Mouse (Mus musculus) ovary, postnatal 10 days (tissue): Measurements from ENCODE around the gene Olfr1234.

Experiments used
- DNase-seq: peaks from one replicate; pipeline ENCODE4 v3.0.0; 2022; ENCODE audit warnings: low spot score

Gene Olfr1234

GRCm38 (mm10) chr2:89364765-89365164 lies at the start of gene Olfr1234:
Gene Olfr1234 (minus strand): TSS chr2:89364865.
- DNase-seq = no peak

GRCm38 (mm10) chr2:89409576-89409975 lies 44.9 kb upstream of the Olfr1234 start, which contains the start of gene Olfr1238:
Gene Olfr1238 (minus strand): TSS chr2:89409676.
- DNase-seq = no peak

GRCm38 (mm10) chr2:89400882-89401281 lies 36.2 kb upstream of the Olfr1234 start:
- DNase-seq = no peak

GRCm38 (mm10) chr2:89342298-89342697 lies 22.4 kb downstream of the Olfr1234 start, which contains the start of gene Olfr1233:
Gene Olfr1233 (minus strand): TSS chr2:89342398.
- DNase-seq = no peak

- DNase-seq = no peak
Observed at GRCm38 (mm10) chr2:89329575-89329974, 35.1 kb downstream of the Olfr1234 start, which contains the start of gene Olfr1232. Gene Olfr1232 (minus strand): TSS chr2:89329675.
